Mouse (Mus musculus) cerebellum, postnatal 25 days (tissue): ENCODE measurements at regions not wholly inside any gene's neighbourhood (a gene's known extent, or its start where the extent isn't known, plus 50 kb on each side); places are given as distances from the start of the nearest gene placed in this dataset.

ENCODE experiments used
- DNase-seq, 2 experiments: peaks; one replicate each; pipeline ENCODE4 v3.0.0; 2021; ENCODE audit warnings: mixed read lengths in 2 of 2

- no peak for DNase-seq
These were observed 468.7 kb upstream of the Vstm2b start for GRCm38 (mm10) chr7:40429416-40429815.

DNA sequence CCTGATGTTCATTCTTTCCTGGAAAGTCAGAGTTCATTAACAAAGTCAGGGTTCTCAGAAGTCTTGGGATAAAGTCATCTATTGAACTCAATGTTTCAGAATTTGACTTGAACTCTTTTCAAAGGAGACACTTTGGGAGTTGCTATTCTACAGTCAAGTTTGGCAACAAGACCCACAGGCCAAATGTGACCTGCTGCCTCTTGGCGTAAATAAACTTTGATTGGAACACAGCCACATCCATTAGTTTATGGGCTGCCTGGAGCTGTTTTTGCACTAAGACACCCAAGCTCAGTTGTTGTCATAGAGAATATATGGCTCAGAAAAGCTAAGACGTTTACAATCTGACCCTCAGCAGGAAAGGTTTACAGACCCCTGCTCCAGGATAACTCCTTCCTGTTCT, 464.2 kb upstream of the Vstm2b start:
- DNase-seq, result no peak

DNA sequence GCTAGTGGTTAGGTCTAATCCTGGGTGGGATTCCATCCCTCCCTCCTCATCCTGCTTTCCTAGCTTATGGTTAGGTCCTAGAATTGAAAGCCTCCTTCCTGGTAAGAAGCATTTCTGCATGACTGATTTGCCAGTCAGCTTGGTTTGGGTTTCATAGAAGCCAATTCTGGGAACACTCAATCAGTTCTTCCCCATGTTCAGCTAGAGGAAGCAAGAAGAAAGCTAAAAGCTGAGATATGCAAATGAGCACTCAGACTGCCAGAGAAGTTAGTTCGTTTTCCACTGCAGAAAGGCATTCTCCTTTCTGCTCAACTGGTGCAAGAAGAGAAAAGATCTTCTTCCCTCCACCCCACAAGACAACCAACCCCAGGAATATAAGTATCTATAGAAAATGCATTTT, 457.0 kb upstream of the Vstm2b start:
- DNase-seq, result no peak

DNA sequence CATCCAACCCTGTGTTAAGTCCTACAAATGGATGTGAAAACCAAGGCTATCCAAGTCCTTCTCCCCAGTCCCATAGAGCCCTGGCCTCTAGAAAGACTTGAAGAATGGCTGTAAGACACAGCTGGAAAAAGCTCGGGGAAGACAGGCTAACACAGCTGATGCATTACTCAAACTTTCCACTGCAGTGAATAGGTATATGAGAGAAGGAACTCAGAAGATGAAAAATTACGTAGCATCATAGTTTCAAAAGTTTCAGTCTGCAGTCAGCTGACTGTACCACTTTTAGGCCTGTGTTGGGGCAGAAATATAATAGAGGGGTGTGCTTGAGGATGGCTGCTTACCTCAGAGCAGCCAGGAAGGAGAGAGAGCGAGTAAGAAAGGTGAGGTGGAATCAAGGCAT, 456.3 kb upstream of the Vstm2b start:
- DNase-seq, result no peak

- no peak for DNase-seq
These were observed 431.7 kb upstream of the Vstm2b start for GRCm38 (mm10) chr7:40466382-40466781.

- peak in 1 of 2 experiments; percentile 4 for DNase-seq
These were observed 410.9 kb upstream of the Vstm2b start for GRCm38 (mm10) chr7:40487256-40487655.

DNA sequence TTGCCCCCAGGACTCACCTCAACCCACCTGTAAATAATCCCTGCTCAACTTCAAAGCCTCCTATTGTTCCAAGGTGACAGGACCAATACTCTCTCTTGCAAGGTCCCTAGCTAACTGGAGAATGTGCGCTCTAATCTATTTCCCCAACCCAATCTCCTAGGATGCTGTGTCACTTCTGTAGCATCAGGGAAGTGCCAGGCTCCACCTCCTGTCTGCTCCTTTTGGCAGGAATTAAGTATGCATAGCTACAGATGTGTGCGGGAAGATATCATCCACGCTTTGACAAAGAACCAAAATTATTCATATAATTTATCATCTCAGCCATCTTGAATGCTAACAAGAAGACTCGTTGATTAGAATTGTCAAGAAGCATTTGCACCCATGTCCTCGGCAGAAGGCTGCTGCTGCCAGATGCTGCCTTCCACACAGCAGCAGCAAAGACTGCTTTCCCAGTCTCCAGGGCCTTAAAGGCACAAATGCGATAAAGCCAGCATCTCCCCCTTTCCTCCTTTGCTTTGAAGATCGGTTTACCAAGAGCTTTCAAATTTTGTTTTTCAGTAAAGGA, 375.3 kb upstream of the Vstm2b start:
- DNase-seq, result no peak

- DNase-seq, result peak in 1 of 2 experiments; percentile 33
These were observed 361.5 kb upstream of the Vstm2b start for GRCm38 (mm10) chr7:40536601-40537000.

GRCm38 (mm10) chr7:40537621-40538020, 360.5 kb upstream of the Vstm2b start:
- DNase-seq, result no peak

- peak; percentile 12 to 35 for DNase-seq
These were observed 358.3 kb upstream of the Vstm2b start for GRCm38 (mm10) chr7:40539789-40540188.

DNA sequence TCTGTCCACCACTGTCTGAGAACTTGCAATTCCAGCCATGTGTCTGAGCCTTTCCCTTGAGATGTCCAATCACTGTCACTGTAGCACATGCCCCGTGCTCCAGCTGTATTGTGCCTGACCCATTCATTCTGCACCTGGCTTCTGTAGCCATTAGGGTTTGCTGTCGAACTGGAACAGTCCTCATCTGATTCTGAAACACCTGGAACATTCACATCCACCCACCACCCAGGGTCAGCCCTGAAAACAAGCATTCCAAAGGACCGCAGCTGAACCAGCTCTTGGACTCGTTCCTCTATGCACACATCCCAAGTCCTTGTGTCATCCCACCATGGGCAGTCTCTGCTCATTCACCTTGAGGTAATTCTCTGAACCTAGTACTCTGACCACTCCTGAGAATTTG, 356.8 kb upstream of the Vstm2b start:
- no peak for DNase-seq

- no peak for DNase-seq
These were observed 334.5 kb upstream of the Vstm2b start for GRCm38 (mm10) chr7:40563447-40564118.

GRCm38 (mm10) chr7:40575971-40576370, 322.2 kb upstream of the Vstm2b start:
- no peak for DNase-seq

GRCm38 (mm10) chr7:40577365-40577764, 320.8 kb upstream of the Vstm2b start:
- DNase-seq, result no peak

GRCm38 (mm10) chr7:40620761-40621160, 277.4 kb upstream of the Vstm2b start:
- no peak for DNase-seq

- DNase-seq, result peak in 1 of 2 experiments; percentile 9
These were observed 275.3 kb upstream of the Vstm2b start for GRCm38 (mm10) chr7:40622811-40623210.

- no peak for DNase-seq
These were observed 274.8 kb upstream of the Vstm2b start for GRCm38 (mm10) chr7:40623286-40623685.

DNA sequence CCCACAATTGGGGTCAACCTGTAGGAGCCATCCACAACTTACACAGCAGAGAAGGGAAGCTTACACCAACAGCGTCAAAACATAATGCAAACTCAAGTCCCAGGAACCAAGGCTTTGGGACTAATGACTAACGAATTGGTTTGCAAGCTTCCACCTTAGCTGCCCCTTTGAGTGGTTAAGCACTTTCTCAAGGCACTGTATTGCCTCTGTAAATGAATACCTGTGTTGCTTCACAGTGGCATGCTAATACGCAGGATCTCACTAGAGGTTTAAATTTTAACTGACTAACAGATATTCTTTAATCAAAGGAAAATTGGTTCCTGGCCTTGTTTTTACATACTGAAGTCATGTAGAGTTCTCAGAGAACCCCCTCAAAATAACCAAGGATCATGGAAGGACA, 261.8 kb upstream of the Vstm2b start:
- DNase-seq, result no peak

- no peak for DNase-seq
These were observed 243.1 kb upstream of the Vstm2b start for GRCm38 (mm10) chr7:40654982-40655381.

- DNase-seq, result no peak
These were observed 242.7 kb upstream of the Vstm2b start for GRCm38 (mm10) chr7:40655391-40655790.

DNA sequence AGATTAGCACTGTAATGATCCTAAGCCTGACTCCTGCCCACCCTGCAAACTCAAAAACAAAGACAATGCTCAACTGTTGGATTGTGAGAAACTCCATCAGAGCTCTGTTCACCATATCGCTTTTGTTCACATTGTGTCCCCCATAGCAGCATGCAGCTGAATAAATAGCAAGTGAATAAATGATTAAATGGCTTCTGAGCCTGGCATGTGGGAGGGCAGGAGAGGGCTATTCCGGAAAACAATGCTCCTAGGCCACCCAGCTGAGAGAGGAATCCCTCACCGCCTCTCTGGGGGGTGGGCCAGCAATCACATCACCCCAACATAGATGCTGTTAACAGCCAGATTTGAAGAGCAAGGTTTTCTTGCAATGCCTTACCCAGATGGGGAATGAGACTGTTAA, 238.5 kb upstream of the Vstm2b start:
- no peak for DNase-seq

GRCm38 (mm10) chr7:40663781-40664180, 234.3 kb upstream of the Vstm2b start:
- DNase-seq, result no peak

GRCm38 (mm10) chr7:40666625-40667024, 231.5 kb upstream of the Vstm2b start:
- DNase-seq, result no peak

DNA sequence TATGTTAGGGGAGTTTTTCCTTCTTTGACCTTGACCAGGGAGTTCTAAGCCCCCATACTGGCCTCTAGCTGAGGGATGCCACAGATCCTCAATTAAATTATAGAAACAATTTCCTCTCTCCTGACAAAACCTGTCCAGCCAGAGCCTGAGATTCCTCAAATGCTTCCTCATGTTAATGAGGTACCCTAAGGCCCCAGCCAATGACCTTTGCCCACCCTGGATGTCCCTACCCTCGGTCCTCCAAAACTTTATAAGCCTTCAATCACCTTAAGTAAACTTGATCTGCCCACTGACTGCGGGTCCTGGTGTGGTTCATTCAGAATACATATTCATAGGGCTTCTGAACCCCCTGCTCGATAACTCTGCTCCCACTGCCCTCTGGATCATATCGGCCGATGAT, 227.7 kb upstream of the Vstm2b start:
- no peak for DNase-seq

DNA sequence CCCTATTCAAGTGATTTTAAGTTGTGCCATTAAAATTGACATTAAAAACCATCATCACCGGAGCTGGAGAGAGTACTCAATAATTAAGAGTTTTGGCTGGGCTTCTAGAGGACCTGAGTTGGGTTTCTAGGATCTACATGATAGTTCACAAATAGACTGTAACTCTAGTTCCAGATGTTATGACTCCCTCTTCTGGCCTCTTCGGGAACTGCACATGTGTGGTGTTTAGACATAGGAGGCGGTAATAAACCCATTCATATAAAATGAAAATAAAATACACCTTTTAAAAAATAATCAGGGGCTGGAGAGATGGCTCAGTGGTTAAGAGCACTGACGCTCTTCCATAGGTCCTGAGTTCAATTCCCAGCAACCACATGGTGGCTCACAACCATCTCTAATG, 227.1 kb upstream of the Vstm2b start:
- no peak for DNase-seq
